27 mouse cellular contexts compared by ENCODE assay signal in the genomic region with DNA sequence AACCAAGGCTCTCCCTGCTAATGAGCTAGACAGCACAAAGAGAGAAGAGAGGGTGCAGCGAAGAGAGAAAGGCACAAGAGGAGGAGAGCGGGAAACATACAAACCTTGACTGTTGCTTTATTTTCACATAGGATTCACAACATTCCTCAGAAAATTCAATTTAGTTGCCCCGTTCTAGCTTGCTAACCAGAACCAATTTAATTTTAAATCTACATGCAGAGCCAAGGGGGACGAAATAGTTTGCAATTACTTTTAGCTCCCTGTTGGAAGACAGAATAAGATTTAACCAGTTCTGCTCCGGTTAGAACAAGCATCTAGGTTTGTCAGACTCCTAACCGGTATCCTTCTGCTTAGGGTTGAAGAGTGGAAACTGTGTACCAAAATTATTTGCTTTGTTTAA.
"Had no signal": no experiment of that assay in that cellular context is flagged by ENCODE, and none has a peak within 500 bp of the region (broad histone marks: within the 10 kb centered on the region; RNA-seq: fewer than 3 reads in every experiment).

No protein-coding gene starts in this region.

- H3K36me3 ChIP-seq: heart, embryonic 10.5 days; heart, embryonic 12.5 days; hindbrain, embryonic 10.5 days; hindbrain, embryonic 12.5 days; intestine, embryonic 15.5 days; limb, embryonic 10.5 days; limb, embryonic 12.5 days; liver, embryonic 13.5 days; liver, embryonic 15.5 days had no signal

- H3K4me2 ChIP-seq: heart, embryonic 12.5 days; hindbrain, embryonic 12.5 days; hindbrain, embryonic 14.5 days; intestine, embryonic 15.5 days; limb, embryonic 12.5 days; liver, embryonic 11.5 days; liver, embryonic 13.5 days; liver, embryonic 15.5 days had no signal

- DNase-seq: gastrocnemius, postnatal 10 days; gastrocnemius, postnatal 25 days; heart, adult 18-20 months; heart, postnatal 10 days; heart, postnatal 4 days; kidney, adult 18-20 months; kidney, adult 8-10 months; kidney, postnatal 10 days; kidney, postnatal 25 days; kidney, postnatal 4 days; layer of hippocampus, postnatal 36 days; liver; liver, embryonic 13.5 days had no signal

- H3K27me3 ChIP-seq: heart, embryonic 12.5 days; hindbrain, embryonic 12.5 days; intestine, embryonic 15.5 days; liver, embryonic 13.5 days; liver, embryonic 15.5 days had no signal

- H3K4me3 ChIP-seq: heart, embryonic 10.5 days; heart, embryonic 12.5 days; hindbrain, embryonic 10.5 days; hindbrain, embryonic 12.5 days; intestine, embryonic 15.5 days; layer of hippocampus, adult 2 months; limb, embryonic 10.5 days; limb, embryonic 12.5 days; liver, embryonic 13.5 days; liver, embryonic 15.5 days had no signal

- H3K27ac ChIP-seq: heart, embryonic 10.5 days; hindbrain, embryonic 10.5 days; hindbrain, embryonic 12.5 days; hindbrain, embryonic 14.5 days; intestine, embryonic 15.5 days; layer of hippocampus, adult 2 months; limb, embryonic 10.5 days; limb, embryonic 12.5 days; liver, embryonic 13.5 days; liver, embryonic 15.5 days had no signal

- H3K9me3 ChIP-seq: heart, embryonic 10.5 days; heart, embryonic 12.5 days; hindbrain, embryonic 10.5 days; hindbrain, embryonic 12.5 days; intestine, embryonic 15.5 days; limb, embryonic 10.5 days; limb, embryonic 12.5 days; liver, embryonic 13.5 days; liver, embryonic 15.5 days had no signal

- H3K4me1 ChIP-seq: heart, embryonic 10.5 days; heart, embryonic 12.5 days; hindbrain, embryonic 10.5 days; hindbrain, embryonic 12.5 days; intestine, embryonic 15.5 days; liver, embryonic 13.5 days; liver, embryonic 15.5 days had no signal

- H3K9ac ChIP-seq: heart, embryonic 12.5 days; hindbrain, embryonic 12.5 days; hindbrain, embryonic 14.5 days; intestine, embryonic 15.5 days; limb, embryonic 12.5 days; liver, embryonic 13.5 days; liver, embryonic 15.5 days had no signal

- ATAC-seq: hindbrain, embryonic 16.5 days; inflammation-experienced regulatory T-cells, adult 6 months; intestine, embryonic 15.5 days; intestine, postnatal 0 days had no signal
